Mouse (Mus musculus): Measurements from ENCODE around the gene Tmem110. TPM values are rescaled to one million over a fixed set of nuclear protein-coding genes. Genes with fewer than 3 reads are reported as not detected.
A peak's percentile ranks its signal among the peaks of the same experiment; 100 is the strongest.

Tmem110 gene
- polyA plus RNA-seq, 1 experiment from 2014 or later, result 27.5 TPM

- Histone ChIP-seq H3K4me3 (ENCODE audit: low read depth, low read length) (no peak within 1 kb of the TSS), H3K27me3 (ENCODE audit: control insufficient read depth, insufficient read depth, low read length) (no peaks in the 10 kb centered on the region), H3K9me3 (ENCODE audit: control insufficient read depth, low read depth, low read length) (no peaks in the 10 kb centered on the region), H3K36me3 (ENCODE audit: control insufficient read depth, insufficient read depth, low read length) (peaks cover 7% of the 10 kb centered on the region; the same call in 1 of the 2 replicates), H3K4me2 (replicated peaks; ENCODE audit: low read depth, low read length) (no peak within 1 kb of the TSS), H3K4me1 (ENCODE audit: control insufficient read depth, insufficient read depth, low read length) (peaks cover 12% of the 10 kb centered on the region), H3K9ac (replicated peaks; ENCODE audit: low read depth, low read length) (no peak within 1 kb of the TSS), H3K27ac (ENCODE audit: low read length) (peak within 1 kb of the TSS; percentile 52; the same call in 1 of the 2 replicates)
- WGBS, result 55% methylated on average over 11 of the region's 11 CpGs
- ATAC-seq (ENCODE audit: insufficient number of reproducible peaks, insufficient read depth, low FRiP score, low read depth), result peak; percentile 29; the same call in 1 of the 2 replicates
Observed at GRCm38 (mm10) chr14:30878958-30879571, 53.7 kb downstream of the Tmem110 start, which contains the start of gene Mustn1. Gene Mustn1 (plus strand): TSS chr14:30879200.

- Histone ChIP-seq H3K9ac (replicated peaks; ENCODE audit: low read depth, low read length) (no peak overlapping the region), H3K36me3 (ENCODE audit: control insufficient read depth, insufficient read depth, low read length) (peaks cover 5% of the 10 kb centered on the region; the same call in 1 of the 2 replicates), H3K27me3 (ENCODE audit: control insufficient read depth, insufficient read depth, low read length) (no peaks in the 10 kb centered on the region), H3K9me3 (ENCODE audit: control insufficient read depth, low read depth, low read length) (no peaks in the 10 kb centered on the region), H3K4me2 (replicated peaks; ENCODE audit: low read depth, low read length) (no peak overlapping the region), H3K4me1 (ENCODE audit: control insufficient read depth, insufficient read depth, low read length) (peaks cover 12% of the 10 kb centered on the region), H3K4me3 (ENCODE audit: low read depth, low read length) (no peak overlapping the region), H3K27ac (ENCODE audit: low read length) (peak overlapping the region; percentile 52; the same call in 1 of the 2 replicates)
- WGBS, result 41% methylated on average over 9 of the region's 9 CpGs
- peak; percentile 60 for ATAC-seq (ENCODE audit: insufficient number of reproducible peaks, insufficient read depth, low FRiP score, low read depth)
Observed at GRCm38 (mm10) chr14:30879794-30880193, 54.4 kb downstream of the Tmem110 start.

- Histone ChIP-seq H3K4me1 (ENCODE audit: control insufficient read depth, insufficient read depth, low read length) (peaks cover 12% of the 10 kb centered on the region), H3K4me2 (replicated peaks; ENCODE audit: low read depth, low read length) (no peak overlapping the region), H3K4me3 (ENCODE audit: low read depth, low read length) (no peak overlapping the region), H3K9ac (replicated peaks; ENCODE audit: low read depth, low read length) (no peak overlapping the region), H3K36me3 (ENCODE audit: control insufficient read depth, insufficient read depth, low read length) (peaks cover 3% of the 10 kb centered on the region; the same call in 1 of the 2 replicates), H3K27me3 (ENCODE audit: control insufficient read depth, insufficient read depth, low read length) (no peaks in the 10 kb centered on the region), H3K9me3 (ENCODE audit: control insufficient read depth, low read depth, low read length) (no peaks in the 10 kb centered on the region), H3K27ac (ENCODE audit: low read length) (no peak overlapping the region)
- ATAC-seq (ENCODE audit: insufficient number of reproducible peaks, insufficient read depth, low FRiP score, low read depth), result no peak
- 68% methylated on average over 8 of the region's 8 CpGs for WGBS
Observed at GRCm38 (mm10) chr14:30880251-30880650, 54.9 kb downstream of the Tmem110 start.

- WGBS, result 83% methylated on average over 17 of the region's 17 CpGs
- ATAC-seq (ENCODE audit: insufficient number of reproducible peaks, insufficient read depth, low FRiP score, low read depth), result no peak
- peaks cover 12% of the 10 kb centered on the region for H3K4me1 ChIP-seq (ENCODE audit: control insufficient read depth, insufficient read depth, low read length)
Observed at GRCm38 (mm10) chr14:30880811-30881717, 55.7 kb downstream of the Tmem110 start.

GRCm38 (mm10) chr14:30881718-30882108, 56.3 kb downstream of the Tmem110 start:
- 85% methylated on average over 3 of the region's 3 CpGs for WGBS
- H3K9ac ChIP-seq (replicated peaks; ENCODE audit: low read depth, low read length), result no peak overlapping the region
- peaks cover 12% of the 10 kb centered on the region for H3K4me1 ChIP-seq (ENCODE audit: control insufficient read depth, insufficient read depth, low read length)
- H3K27ac ChIP-seq (ENCODE audit: low read length), result no peak overlapping the region
- H3K36me3 ChIP-seq (ENCODE audit: control insufficient read depth, insufficient read depth, low read length), result peaks cover 3% of the 10 kb centered on the region; the same call in 1 of the 2 replicates
- no peak for ATAC-seq (ENCODE audit: insufficient number of reproducible peaks, insufficient read depth, low FRiP score, low read depth)
- no peak overlapping the region for H3K4me2 ChIP-seq (replicated peaks; ENCODE audit: low read depth, low read length)
- H3K4me3 ChIP-seq (ENCODE audit: low read depth, low read length), result no peak overlapping the region
- no peaks in the 10 kb centered on the region for H3K9me3 ChIP-seq (ENCODE audit: control insufficient read depth, low read depth, low read length)
- no peaks in the 10 kb centered on the region for H3K27me3 ChIP-seq (ENCODE audit: control insufficient read depth, insufficient read depth, low read length)

More at GRCm38 (mm10) chr14:30880811-30881717, 55.7 kb downstream of the Tmem110 start:
- no peak overlapping the region for H3K9ac ChIP-seq (replicated peaks; ENCODE audit: low read depth, low read length)
- H3K4me3 ChIP-seq (ENCODE audit: low read depth, low read length), result no peak overlapping the region
- no peak overlapping the region for H3K27ac ChIP-seq (ENCODE audit: low read length)
- peaks cover 3% of the 10 kb centered on the region; the same call in 1 of the 2 replicates for H3K36me3 ChIP-seq (ENCODE audit: control insufficient read depth, insufficient read depth, low read length)
- H3K4me2 ChIP-seq (replicated peaks; ENCODE audit: low read depth, low read length), result no peak overlapping the region
- H3K27me3 ChIP-seq (ENCODE audit: control insufficient read depth, insufficient read depth, low read length), result no peaks in the 10 kb centered on the region
- no peaks in the 10 kb centered on the region for H3K9me3 ChIP-seq (ENCODE audit: control insufficient read depth, low read depth, low read length)

GRCm38 (mm10) chr14:30885298-30885697, 59.9 kb downstream of the Tmem110 start:
- Histone ChIP-seq H3K4me3 (ENCODE audit: low read depth, low read length) (no peak overlapping the region), H3K27ac (ENCODE audit: low read length) (no peak overlapping the region), H3K27me3 (ENCODE audit: control insufficient read depth, insufficient read depth, low read length) (no peaks in the 10 kb centered on the region), H3K9me3 (ENCODE audit: control insufficient read depth, low read depth, low read length) (no peaks in the 10 kb centered on the region), H3K4me1 (ENCODE audit: control insufficient read depth, insufficient read depth, low read length) (peaks cover 7% of the 10 kb centered on the region; the same call in 1 of the 2 replicates), H3K9ac (replicated peaks; ENCODE audit: low read depth, low read length) (no peak overlapping the region), H3K36me3 (ENCODE audit: control insufficient read depth, insufficient read depth, low read length) (no peaks in the 10 kb centered on the region), H3K4me2 (replicated peaks; ENCODE audit: low read depth, low read length) (no peak overlapping the region)
- no peak for ATAC-seq (ENCODE audit: insufficient number of reproducible peaks, insufficient read depth, low FRiP score, low read depth)
- WGBS, result 15% methylated on average over 3 of the region's 3 CpGs

- Histone ChIP-seq H3K9ac (replicated peaks; ENCODE audit: low read depth, low read length) (no peak within 1 kb of the TSS), H3K4me3 (ENCODE audit: low read depth, low read length) (no peak within 1 kb of the TSS), H3K27ac (ENCODE audit: low read length) (no peak within 1 kb of the TSS), H3K4me1 (ENCODE audit: control insufficient read depth, insufficient read depth, low read length) (peaks cover 7% of the 10 kb centered on the region; the same call in 1 of the 2 replicates), H3K27me3 (ENCODE audit: control insufficient read depth, insufficient read depth, low read length) (no peaks in the 10 kb centered on the region), H3K9me3 (ENCODE audit: control insufficient read depth, low read depth, low read length) (no peaks in the 10 kb centered on the region), H3K36me3 (ENCODE audit: control insufficient read depth, insufficient read depth, low read length) (no peaks in the 10 kb centered on the region), H3K4me2 (replicated peaks; ENCODE audit: low read depth, low read length) (no peak within 1 kb of the TSS)
- WGBS, result 89% methylated on average over 3 of the region's 3 CpGs
- ATAC-seq (ENCODE audit: insufficient number of reproducible peaks, insufficient read depth, low FRiP score, low read depth), result no peak
Observed at GRCm38 (mm10) chr14:30886204-30886603, 60.8 kb downstream of the Tmem110 start, which contains the start of gene Itih4. Gene Itih4 (plus strand): TSS chr14:30886476.

- peak; percentile 56; the same call in 1 of the 2 replicates for ATAC-seq (ENCODE audit: insufficient number of reproducible peaks, insufficient read depth, low FRiP score, low read depth)
- Histone ChIP-seq H3K4me2 (replicated peaks; ENCODE audit: low read depth, low read length) (peak overlapping the region; percentile 10), H3K27me3 (ENCODE audit: control insufficient read depth, insufficient read depth, low read length) (no peaks in the 10 kb centered on the region), H3K9me3 (ENCODE audit: control insufficient read depth, low read depth, low read length) (no peaks in the 10 kb centered on the region), H3K36me3 (ENCODE audit: control insufficient read depth, insufficient read depth, low read length) (no peaks in the 10 kb centered on the region), H3K27ac (ENCODE audit: low read length) (no peak overlapping the region), H3K4me3 (ENCODE audit: low read depth, low read length) (no peak overlapping the region), H3K4me1 (ENCODE audit: control insufficient read depth, insufficient read depth, low read length) (peaks cover 7% of the 10 kb centered on the region; the same call in 1 of the 2 replicates), H3K9ac (replicated peaks; ENCODE audit: low read depth, low read length) (no peak overlapping the region; the same call in 1 of the 2 replicates)
- WGBS, result 5% methylated on average over 9 of the region's 9 CpGs
Observed at GRCm38 (mm10) chr14:30888271-30888732, 62.9 kb downstream of the Tmem110 start.
